Mouse (Mus musculus): ENCODE measurements around the gene Tbc1d24. TPM values are rescaled to one million over a fixed set of nuclear protein-coding genes. Genes with fewer than 3 reads are reported as not detected.

The Tbc1d24 gene
- polyA plus RNA-seq, 1 experiment from 2014 or later = 4.3 TPM

DNA sequence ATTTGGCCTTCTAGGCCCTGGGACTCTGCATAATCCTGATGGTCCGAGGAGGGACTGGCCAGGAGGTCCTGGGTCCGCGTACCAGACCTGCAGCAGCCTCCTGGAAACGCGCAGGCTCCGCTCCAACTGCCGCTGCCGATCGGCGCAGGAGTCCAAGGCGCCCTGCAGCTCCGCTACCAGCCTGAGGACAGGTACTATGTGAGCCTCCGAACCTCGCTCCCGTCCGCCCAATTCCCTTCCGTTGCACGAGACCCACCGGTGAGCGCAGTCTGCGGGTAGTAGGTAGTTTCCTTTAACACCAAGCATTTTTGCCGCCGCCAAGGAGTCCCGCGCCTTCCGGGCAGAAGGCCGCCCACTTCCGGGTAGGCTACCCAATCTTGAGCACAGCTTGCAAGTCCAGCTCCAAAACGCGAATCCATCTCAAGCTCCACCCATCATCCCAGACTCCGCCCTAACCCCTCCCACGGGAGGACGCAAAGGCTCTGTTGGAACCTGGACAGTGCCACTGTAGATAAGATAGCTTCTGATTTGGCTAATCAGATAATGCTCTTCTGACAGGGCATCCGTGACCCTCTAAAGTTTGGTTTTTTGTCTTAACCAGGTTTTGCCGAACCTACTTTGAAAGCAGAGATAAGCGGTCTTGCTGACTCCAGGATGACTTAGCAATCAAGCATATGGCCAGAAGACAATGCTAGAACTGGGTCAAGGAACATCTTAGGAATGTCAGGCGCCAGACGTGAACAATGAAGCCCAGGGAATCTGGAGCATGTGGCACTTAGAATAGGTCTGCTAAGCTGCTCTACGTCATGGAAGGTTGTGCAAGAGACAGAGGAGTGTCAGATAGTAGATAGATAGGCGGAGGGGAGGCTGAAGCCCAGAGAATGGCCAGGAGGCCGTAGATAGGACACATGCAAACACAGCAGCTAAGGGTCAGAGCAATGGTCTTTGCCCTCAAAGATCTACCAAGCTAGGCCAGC is 15.4 kb upstream of the Tbc1d24 start, which contains the start of gene Tedc2:
TSS of gene Tedc2 (minus strand) at position 417 of the 977 bp plus-strand sequence.
- WGBS = 2% methylated on average over 41 of the region's 41 CpGs
- H3K36me3 ChIP-seq (ENCODE audit: control insufficient read depth, insufficient read depth, low read length) = peaks cover 52% of the 10 kb centered on the region

DNA sequence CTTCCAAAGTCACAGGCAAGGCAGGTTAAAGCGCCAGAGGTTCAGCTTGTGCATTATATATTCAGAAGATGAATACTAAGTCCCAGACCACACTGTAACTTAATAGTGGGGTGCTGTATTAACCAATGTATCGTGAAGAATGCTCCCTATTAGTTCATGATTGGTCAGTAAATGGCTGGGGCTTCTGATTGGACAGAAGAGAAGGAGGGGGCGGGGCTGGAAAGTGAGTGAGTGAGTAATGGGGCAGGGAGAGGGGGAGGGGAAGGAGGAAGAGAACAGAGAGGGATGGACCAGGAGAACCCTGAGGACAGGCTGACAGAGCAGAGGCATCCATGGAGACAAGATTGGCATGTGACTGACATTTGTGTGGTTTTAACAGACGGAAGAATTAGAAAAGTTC is 11.5 kb upstream of the Tbc1d24 start:
- Histone ChIP-seq H3K9ac (ENCODE audit: low read length) (no peak overlapping the region), H3K4me2 (ENCODE audit: low read length) (no peak overlapping the region), H3K27me3 (ENCODE audit: control insufficient read depth, insufficient read depth, low read length) (no peaks in the 10 kb centered on the region), H3K9me3 (ENCODE audit: control insufficient read depth, low read length) (no peaks in the 10 kb centered on the region), H3K36me3 (ENCODE audit: control insufficient read depth, insufficient read depth, low read length) (peaks cover 24% of the 10 kb centered on the region), H3K27ac (replicated peaks in 1 of 2; ENCODE audit: control insufficient read depth in 1 of 2, insufficient read depth in 1 of 2, low read depth in 2 of 2, low read length in 2 of 2) (no peak overlapping the region), H3K4me1 (ENCODE audit: control insufficient read depth in 2 of 2, insufficient read depth in 2 of 2, low read length in 2 of 2) (peaks cover 9 to 18% of the 10 kb centered on the region in 2 experiments), H3K4me3 (ENCODE audit: control insufficient read depth in 1 of 2, insufficient read depth in 1 of 2, low read depth in 1 of 2, low read length in 2 of 2) (no peak overlapping the region)
- WGBS = 79% methylated on average over 4 of the region's 4 CpGs
- no peak for ATAC-seq (ENCODE audit: insufficient number of reproducible peaks, insufficient read depth, low FRiP score, low read depth)

More for the DNA sequence above, 15.4 kb upstream of the Tbc1d24 start, which contains the start of gene Tedc2:
- Histone ChIP-seq H3K9me3 (ENCODE audit: control insufficient read depth, low read length) (no peaks in the 10 kb centered on the region), H3K4me1 (ENCODE audit: control insufficient read depth in 2 of 2, insufficient read depth in 2 of 2, low read length in 2 of 2) (peaks cover 9 to 13% of the 10 kb centered on the region in 2 experiments), H3K27ac (replicated peaks in 1 of 2; ENCODE audit: control insufficient read depth in 1 of 2, insufficient read depth in 1 of 2, low read depth in 2 of 2, low read length in 2 of 2) (peak within 1 kb of the TSS in 1 of 2 experiments; percentile 50; a peak in 3 of 4 replicates), H3K4me3 (ENCODE audit: control insufficient read depth in 1 of 2, insufficient read depth in 1 of 2, low read depth in 1 of 2, low read length in 2 of 2) (peak within 1 kb of the TSS; percentile 70 to 87), H3K27me3 (ENCODE audit: control insufficient read depth, insufficient read depth, low read length) (no peaks in the 10 kb centered on the region), H3K9ac (ENCODE audit: low read length) (peak within 1 kb of the TSS; percentile 85), H3K4me2 (ENCODE audit: low read length) (peak within 1 kb of the TSS; percentile 75)
- ATAC-seq (ENCODE audit: insufficient number of reproducible peaks, insufficient read depth, low FRiP score, low read depth) = peak; percentile 83

DNA sequence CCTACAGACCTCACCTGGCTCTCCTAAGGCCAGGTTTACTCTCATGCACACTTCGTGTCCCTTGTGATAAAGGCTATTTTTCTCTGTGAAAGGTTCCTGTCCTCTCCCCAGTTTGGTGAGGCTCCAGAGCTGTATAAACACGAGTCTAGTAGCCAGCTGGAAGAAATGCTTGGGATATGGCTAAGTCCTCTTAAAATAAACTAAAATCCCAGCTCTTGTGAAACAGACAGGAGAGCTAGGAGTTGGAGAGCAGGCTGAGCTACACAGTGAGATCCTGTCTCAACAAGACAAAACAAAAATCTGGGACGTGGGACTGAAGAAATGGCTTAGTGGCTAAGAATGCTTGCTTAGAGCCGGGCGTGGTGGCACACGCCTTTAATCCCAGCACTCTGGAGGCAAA is 7.8 kb upstream of the Tbc1d24 start:
- no peak overlapping the region for H3K4me2 ChIP-seq (ENCODE audit: low read length)
- WGBS = 68% methylated on average over 6 of the region's 6 CpGs
- H3K27me3 ChIP-seq (ENCODE audit: control insufficient read depth, insufficient read depth, low read length) = peaks cover 19% of the 10 kb centered on the region
- ATAC-seq (ENCODE audit: insufficient number of reproducible peaks, insufficient read depth, low FRiP score, low read depth) = no peak
- H3K4me1 ChIP-seq (ENCODE audit: control insufficient read depth in 2 of 2, insufficient read depth in 2 of 2, low read length in 2 of 2) = peaks cover 19 to 27% of the 10 kb centered on the region in 2 experiments
- peaks cover 24% of the 10 kb centered on the region for H3K36me3 ChIP-seq (ENCODE audit: control insufficient read depth, insufficient read depth, low read length)
- H3K9me3 ChIP-seq (ENCODE audit: control insufficient read depth, low read length) = no peaks in the 10 kb centered on the region
- no peak overlapping the region for H3K27ac ChIP-seq (replicated peaks in 1 of 2; ENCODE audit: control insufficient read depth in 1 of 2, insufficient read depth in 1 of 2, low read depth in 2 of 2, low read length in 2 of 2)
- H3K4me3 ChIP-seq (ENCODE audit: control insufficient read depth in 1 of 2, insufficient read depth in 1 of 2, low read depth in 1 of 2, low read length in 2 of 2) = no peak overlapping the region
- H3K9ac ChIP-seq (ENCODE audit: low read length) = no peak overlapping the region

DNA sequence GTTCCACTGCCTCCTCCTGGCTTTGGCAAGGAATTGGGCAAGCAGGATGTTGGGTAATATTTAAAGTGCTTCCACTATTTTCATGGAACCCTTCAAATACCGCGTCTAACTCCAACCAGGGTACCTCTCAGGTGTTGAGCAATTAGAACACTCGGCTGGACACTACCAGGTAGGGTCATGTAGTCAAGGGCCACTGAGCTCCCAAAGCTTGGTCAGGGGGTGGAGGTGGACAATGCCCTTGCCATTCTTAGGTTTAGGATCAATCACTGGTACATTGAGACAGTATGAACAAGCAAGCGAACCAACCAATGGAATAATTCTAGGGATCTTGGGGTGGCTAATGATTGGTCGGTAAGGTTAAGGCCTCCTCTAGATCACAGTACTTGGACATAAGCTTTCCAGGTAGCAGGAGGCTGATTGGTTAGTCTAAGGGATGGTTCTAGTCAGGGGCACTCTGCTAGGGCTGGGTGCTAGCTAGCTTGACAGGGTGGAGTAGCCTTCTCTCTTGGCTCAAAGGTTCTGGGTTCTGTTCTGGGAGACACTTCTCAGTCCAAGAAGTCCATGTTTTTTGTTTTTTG is 7.2 kb upstream of the Tbc1d24 start:
- Histone ChIP-seq H3K27me3 (ENCODE audit: control insufficient read depth, insufficient read depth, low read length) (peaks cover 25% of the 10 kb centered on the region), H3K4me1 (ENCODE audit: control insufficient read depth in 2 of 2, insufficient read depth in 2 of 2, low read length in 2 of 2) (peaks cover 20 to 33% of the 10 kb centered on the region in 2 experiments), H3K4me3 (ENCODE audit: control insufficient read depth in 1 of 2, insufficient read depth in 1 of 2, low read depth in 1 of 2, low read length in 2 of 2) (peak overlapping the region; percentile 38 to 43; a peak in 3 of 4 replicates), H3K27ac (replicated peaks in 1 of 2; ENCODE audit: control insufficient read depth in 1 of 2, insufficient read depth in 1 of 2, low read depth in 2 of 2, low read length in 2 of 2) (no peak overlapping the region), H3K4me2 (ENCODE audit: low read length) (peak overlapping the region; percentile 70), H3K9me3 (ENCODE audit: control insufficient read depth, low read length) (no peaks in the 10 kb centered on the region), H3K9ac (ENCODE audit: low read length) (peak overlapping the region; percentile 63; the same call in 1 of the 2 replicates), H3K36me3 (ENCODE audit: control insufficient read depth, insufficient read depth, low read length) (peaks cover 21% of the 10 kb centered on the region)
- 29% methylated on average over 5 of the region's 5 CpGs for WGBS
- ATAC-seq (ENCODE audit: insufficient number of reproducible peaks, insufficient read depth, low FRiP score, low read depth) = no peak

DNA sequence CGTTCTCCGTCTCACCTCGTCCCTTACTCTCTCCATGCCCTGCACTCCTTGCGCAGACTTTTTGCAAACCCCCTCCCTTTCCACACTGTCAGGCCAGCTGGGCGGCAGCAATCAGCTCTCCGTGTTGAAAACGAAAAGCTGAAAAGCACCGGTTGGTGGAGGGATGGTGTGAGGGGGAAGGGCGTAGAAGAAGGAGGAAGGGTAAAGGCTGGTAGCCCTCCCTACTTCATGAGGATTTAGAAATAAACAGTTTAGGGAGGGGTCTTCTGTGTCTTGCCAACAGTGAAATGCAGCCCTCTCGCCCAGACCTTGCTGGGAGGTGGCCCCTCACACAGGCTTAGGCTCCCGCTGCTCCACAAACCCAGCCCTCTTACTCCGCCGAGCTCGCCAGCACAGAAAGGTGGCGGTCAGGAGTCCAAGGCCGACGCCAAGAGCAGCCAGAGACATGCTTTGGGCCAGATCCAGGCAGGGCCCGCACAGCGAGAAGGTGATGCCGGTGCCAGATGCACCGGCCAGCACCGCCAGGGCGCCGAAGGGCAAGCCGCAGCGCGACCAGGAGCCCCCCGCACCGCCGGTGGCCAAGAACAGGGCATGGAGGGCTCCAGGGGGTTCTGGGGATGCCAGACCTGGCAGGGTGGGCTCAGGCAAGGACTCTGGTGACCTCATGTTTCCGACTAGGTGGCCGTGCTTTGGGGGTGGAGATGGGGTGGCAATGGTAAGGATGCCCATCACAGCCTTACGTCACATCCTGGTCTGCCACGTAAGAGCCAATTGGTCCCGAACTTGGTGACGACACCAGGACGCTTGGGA is 6.5 kb upstream of the Tbc1d24 start:
- H3K4me2 ChIP-seq (ENCODE audit: low read length) = peak overlapping the region; percentile 70
- peak overlapping the region; percentile 38 to 43 for H3K4me3 ChIP-seq (ENCODE audit: control insufficient read depth in 1 of 2, insufficient read depth in 1 of 2, low read depth in 1 of 2, low read length in 2 of 2)
- peak overlapping the region; percentile 63 for H3K9ac ChIP-seq (ENCODE audit: low read length)
- H3K36me3 ChIP-seq (ENCODE audit: control insufficient read depth, insufficient read depth, low read length) = peaks cover 17% of the 10 kb centered on the region
- no peak overlapping the region for H3K27ac ChIP-seq (replicated peaks in 1 of 2; ENCODE audit: control insufficient read depth in 1 of 2, insufficient read depth in 1 of 2, low read depth in 2 of 2, low read length in 2 of 2)
- ATAC-seq (ENCODE audit: insufficient number of reproducible peaks, insufficient read depth, low FRiP score, low read depth) = no peak
- peaks cover 21 to 38% of the 10 kb centered on the region in 2 experiments for H3K4me1 ChIP-seq (ENCODE audit: control insufficient read depth in 2 of 2, insufficient read depth in 2 of 2, low read length in 2 of 2)
- H3K27me3 ChIP-seq (ENCODE audit: control insufficient read depth, insufficient read depth, low read length) = peaks cover 32% of the 10 kb centered on the region
- 3% methylated on average over 37 of the region's 37 CpGs for WGBS
- H3K9me3 ChIP-seq (ENCODE audit: control insufficient read depth, low read length) = no peaks in the 10 kb centered on the region

DNA sequence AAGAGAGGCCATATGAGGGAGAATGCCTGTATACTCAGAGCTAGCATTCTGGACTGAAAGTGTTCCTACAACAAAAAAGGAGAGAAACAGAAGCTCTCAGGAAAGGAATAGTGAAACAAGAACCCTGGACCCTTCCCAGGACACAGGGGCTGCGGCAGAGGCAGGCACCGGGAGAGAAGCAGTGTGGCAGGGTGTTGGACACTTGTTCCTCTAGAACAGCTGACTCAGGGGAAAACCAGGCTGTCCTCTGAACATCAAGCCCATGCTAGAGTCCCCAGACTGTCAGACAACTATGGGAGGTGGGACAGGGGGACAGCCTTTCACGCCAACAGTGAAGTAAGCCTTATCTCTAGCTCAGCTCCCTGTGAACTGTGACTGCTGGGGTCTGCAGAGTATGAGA is 5.2 kb upstream of the Tbc1d24 start:
- peaks cover 30 to 51% of the 10 kb centered on the region in 2 experiments for H3K4me1 ChIP-seq (ENCODE audit: control insufficient read depth in 2 of 2, insufficient read depth in 2 of 2, low read length in 2 of 2)
- no peak overlapping the region for H3K4me2 ChIP-seq (ENCODE audit: low read length)
- peaks cover 40% of the 10 kb centered on the region for H3K27me3 ChIP-seq (ENCODE audit: control insufficient read depth, insufficient read depth, low read length)
- no peak overlapping the region for H3K27ac ChIP-seq (replicated peaks in 1 of 2; ENCODE audit: control insufficient read depth in 1 of 2, insufficient read depth in 1 of 2, low read depth in 2 of 2, low read length in 2 of 2)
- peaks cover 4% of the 10 kb centered on the region for H3K36me3 ChIP-seq (ENCODE audit: control insufficient read depth, insufficient read depth, low read length)
- no peak overlapping the region for H3K9ac ChIP-seq (ENCODE audit: low read length)
- H3K4me3 ChIP-seq (ENCODE audit: control insufficient read depth in 1 of 2, insufficient read depth in 1 of 2, low read depth in 1 of 2, low read length in 2 of 2) = no peak overlapping the region
- 78% methylated on average over 3 of the region's 3 CpGs for WGBS
- no peak for ATAC-seq (ENCODE audit: insufficient number of reproducible peaks, insufficient read depth, low FRiP score, low read depth)
- no peaks in the 10 kb centered on the region for H3K9me3 ChIP-seq (ENCODE audit: control insufficient read depth, low read length)

DNA sequence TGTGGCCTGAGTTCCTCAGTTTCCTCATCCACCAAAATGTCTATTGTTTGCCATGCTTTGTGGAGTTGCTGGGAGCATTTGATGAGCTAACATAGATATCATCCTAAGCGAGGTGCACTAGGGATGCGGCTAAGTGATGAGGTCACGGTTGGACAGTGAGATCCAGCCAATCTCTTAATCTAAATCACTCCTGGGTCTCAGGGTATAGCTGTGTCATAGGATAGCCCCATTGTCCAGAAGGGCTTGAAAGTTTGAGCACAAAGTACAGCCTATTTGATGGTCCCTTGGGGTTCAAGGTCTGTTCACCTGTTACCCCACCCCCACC is 4.5 kb upstream of the Tbc1d24 start:
- Histone ChIP-seq H3K4me3 (ENCODE audit: control insufficient read depth in 1 of 2, insufficient read depth in 1 of 2, low read depth in 1 of 2, low read length in 2 of 2) (no peak overlapping the region), H3K4me1 (ENCODE audit: control insufficient read depth in 2 of 2, insufficient read depth in 2 of 2, low read length in 2 of 2) (peaks cover 32 to 52% of the 10 kb centered on the region in 2 experiments), H3K36me3 (ENCODE audit: control insufficient read depth, insufficient read depth, low read length) (no peaks in the 10 kb centered on the region), H3K4me2 (ENCODE audit: low read length) (peak overlapping the region; percentile 97; the same call in 1 of the 2 replicates), H3K27ac (replicated peaks in 1 of 2; ENCODE audit: control insufficient read depth in 1 of 2, insufficient read depth in 1 of 2, low read depth in 2 of 2, low read length in 2 of 2) (no peak overlapping the region), H3K9ac (ENCODE audit: low read length) (no peak overlapping the region), H3K9me3 (ENCODE audit: control insufficient read depth, low read length) (no peaks in the 10 kb centered on the region), H3K27me3 (ENCODE audit: control insufficient read depth, insufficient read depth, low read length) (peaks cover 40% of the 10 kb centered on the region)
- ATAC-seq (ENCODE audit: insufficient number of reproducible peaks, insufficient read depth, low FRiP score, low read depth) = no peak
- 79% methylated on average over 3 of the region's 3 CpGs for WGBS

All from heart, embryonic 14.5 days (tissue).